ENCODE assay signal across 20 mouse cellular contexts in the genomic region with DNA sequence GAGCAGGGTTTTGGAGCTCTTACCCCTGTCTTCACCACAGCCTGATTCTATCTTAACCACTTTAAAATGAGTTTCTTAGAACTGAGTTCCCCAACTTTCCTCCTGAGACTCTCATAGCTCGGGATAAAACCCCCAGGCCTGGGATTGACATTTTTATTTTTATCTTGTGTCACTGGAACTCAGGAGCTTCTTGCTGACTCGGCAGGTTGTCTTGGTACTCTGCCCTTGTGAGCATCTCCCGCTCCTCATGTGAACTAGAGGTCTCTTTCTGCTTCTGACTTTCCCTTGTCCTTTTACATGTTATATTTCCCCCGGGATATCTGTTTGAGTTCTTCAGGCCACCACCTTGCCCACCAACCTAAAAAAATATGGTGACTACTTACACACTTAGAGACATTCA. TPM values are rescaled to one million over a fixed set of nuclear protein-coding genes. Genes with fewer than 3 reads are reported as not detected.
"Had no signal": no experiment of that assay in that cellular context is flagged by ENCODE, and none has a peak within 500 bp of the region (broad histone marks: within the 10 kb centered on the region; RNA-seq: fewer than 3 reads in every experiment).

No protein-coding gene starts in this region.

- H3K36me3 ChIP-seq: neural tube, embryonic 13.5 days; neural tube, embryonic 15.5 days had no signal

- H3K4me2 ChIP-seq: lung, embryonic 14.5 days; midbrain, embryonic 11.5 days; neural tube, embryonic 13.5 days; neural tube, embryonic 15.5 days had no signal

- H3K27ac ChIP-seq: neural tube, embryonic 13.5 days; neural tube, embryonic 15.5 days had no signal

- H3K9ac ChIP-seq: lung, embryonic 14.5 days; neural tube, embryonic 13.5 days; neural tube, embryonic 15.5 days had no signal

- ATAC-seq: midbrain, embryonic 16.5 days had no signal

- H3K9me3 ChIP-seq: neural tube, embryonic 13.5 days; neural tube, embryonic 15.5 days had no signal

- H3K4me3 ChIP-seq: myocyte; neural tube, embryonic 13.5 days; neural tube, embryonic 15.5 days had no signal

- DNase-seq: lung, adult 18-20 months; lung, embryonic 14.5 days; lung, postnatal 10 days; lung, postnatal 4 days; midbrain, embryonic 14.5 days; retina, postnatal 1 day; right cerebral cortex, adult 18-20 months; right cerebral cortex, postnatal 25 days; right cerebral cortex, postnatal 4 days; spleen, adult 18-20 months; thymus, adult 18-20 months; thymus, postnatal 14 days; thymus, postnatal 36 days had no signal

RNA-seq across cellular contexts. Expression of gene Efcc1, which starts 6.3 kb away (rescaled TPM):
- total RNA-seq: megakaryocyte, adult 5-6 weeks had no signal

RNA-seq across cellular contexts. Expression of gene Gp9, which starts 40.9 kb away (rescaled TPM):
- polyA plus RNA-seq: myocyte; small intestine, adult 2 months had no signal
